Mouse (Mus musculus) right cerebral cortex, postnatal 25 days (tissue): Measurements from ENCODE around the gene Rnps1.

Experiments
- DNase-seq: peaks from one replicate; pipeline ENCODE4 v3.0.0; 2022

The Rnps1 gene

GRCm38 (mm10) chr17:24470701-24471527 lies 56.5 kb downstream of the Rnps1 start:
- no peak for DNase-seq

GRCm38 (mm10) chr17:24472512-24472911 lies 58.1 kb downstream of the Rnps1 start:
- no peak for DNase-seq

GRCm38 (mm10) chr17:24473612-24474275 lies 59.4 kb downstream of the Rnps1 start, which contains the start of gene Bricd5:
TSS of gene Bricd5 (plus strand) at chr17:24473884.
- no peak for DNase-seq

GRCm38 (mm10) chr17:24474557-24474956 lies 60.2 kb downstream of the Rnps1 start:
- DNase-seq, result no peak
